Mouse (Mus musculus): ENCODE data around the gene Dmac2.

- no peak for TF ChIP-seq POLR2A (IDR thresholded peaks at IDR 0.05; ENCODE audit: extremely low read depth, insufficient read depth, low read length)
- TF ChIP-seq CTCF (IDR thresholded peaks at IDR 0.05; ENCODE audit: extremely low read depth, insufficient read depth, low read length) = no peak
Observed at GRCm38 (mm10) chr7:25620751-25621150, 1.5 kb downstream of the Dmac2 start.
